Mouse (Mus musculus) left cerebral cortex, postnatal 36 days (tissue): ENCODE data around the gene Fryl. TPM values are rescaled to one million over a fixed set of nuclear protein-coding genes. Genes with fewer than 3 reads are reported as not detected.

Experiments used
- DNase-seq, 2 experiments: peaks; one replicate each; pipeline ENCODE4 v3.0.0; 2021 to 2022; ENCODE audit warnings: low spot score in 2 of 2, mixed read lengths in 1 of 2
- intact Hi-C: fragments of 180-260 bp; cut with DNase I; formaldehyde crosslinking; loops from one replicate; pipeline ENCODE4 v1.15.1; 2025
- total RNA-seq, 2 experiments: library from RNA; stranded (reverse); gene quantifications; 2 replicates each; pipeline ENCODE4 v1.2.3; 2021

The Fryl gene
- total RNA-seq, 2 experiments from 2014 or later = 48.6 to 80.3 TPM

DNA sequence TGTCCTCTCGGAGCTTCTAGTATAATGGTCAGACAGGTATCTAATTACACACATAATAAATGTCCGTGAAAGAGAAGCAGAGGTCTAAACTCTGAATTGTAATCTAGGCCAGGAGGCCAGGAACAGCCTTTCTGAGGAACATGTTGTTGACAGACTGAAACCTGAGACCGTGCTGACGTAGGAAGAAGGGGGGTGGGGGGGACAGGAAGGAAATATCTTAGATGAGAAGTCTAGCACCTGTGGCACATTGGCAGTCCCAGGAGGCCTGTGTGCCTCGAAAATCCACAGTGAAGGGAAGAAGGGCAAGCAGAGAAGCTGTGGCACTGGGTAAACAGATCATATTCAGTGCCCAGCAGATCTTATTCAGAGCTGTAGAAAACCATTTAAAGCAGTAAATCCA is 9.0 kb upstream of the Fryl start:
- intact Hi-C loops = no loop called here
- DNase-seq = no peak

DNA sequence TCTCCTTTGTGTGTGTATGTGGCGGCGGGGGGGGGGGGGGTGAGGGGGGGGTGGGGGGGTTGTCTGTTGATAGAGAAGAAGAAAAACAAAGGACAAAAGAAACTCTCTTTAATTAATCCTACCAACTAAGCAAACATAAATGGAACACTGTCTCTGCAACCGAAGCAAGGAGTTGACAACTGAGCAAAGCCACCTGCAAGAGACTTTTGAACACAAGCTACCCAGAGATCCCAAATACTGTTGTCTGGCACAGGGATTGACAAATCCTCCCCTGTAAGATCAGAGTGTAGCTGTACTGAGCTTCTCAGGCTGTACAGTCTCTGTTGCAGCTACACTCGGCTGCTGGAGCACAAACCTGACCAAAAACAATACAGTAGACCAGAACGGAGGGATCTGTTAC is 7.7 kb upstream of the Fryl start:
- no peak for DNase-seq
- intact Hi-C loops = no loop called here

DNA sequence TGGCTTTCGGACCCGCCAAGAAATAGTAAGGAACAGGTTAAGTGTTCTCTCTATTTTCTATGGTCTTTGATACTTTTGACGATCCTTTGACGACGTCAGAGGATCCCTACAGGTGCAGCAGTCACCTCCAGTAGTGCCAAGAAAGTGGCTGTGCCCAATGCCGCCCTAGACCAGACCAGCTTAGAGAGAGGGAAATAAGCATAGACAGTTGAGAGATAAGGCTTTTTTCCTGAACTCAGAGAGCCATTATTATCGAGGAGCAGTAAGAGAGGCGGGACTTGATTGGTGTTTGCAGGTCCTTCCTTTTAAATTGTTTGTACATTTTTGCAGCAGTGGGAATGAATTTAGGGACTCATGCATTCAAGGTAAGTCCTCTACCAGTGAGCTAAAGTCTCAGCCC is 1.3 kb upstream of the Fryl start:
- intact Hi-C loops = loop anchor here (5.0 kb wide), 1 partner anchor 125 kb away; no protein-coding TSS in a partner anchor
- no peak for DNase-seq

DNA sequence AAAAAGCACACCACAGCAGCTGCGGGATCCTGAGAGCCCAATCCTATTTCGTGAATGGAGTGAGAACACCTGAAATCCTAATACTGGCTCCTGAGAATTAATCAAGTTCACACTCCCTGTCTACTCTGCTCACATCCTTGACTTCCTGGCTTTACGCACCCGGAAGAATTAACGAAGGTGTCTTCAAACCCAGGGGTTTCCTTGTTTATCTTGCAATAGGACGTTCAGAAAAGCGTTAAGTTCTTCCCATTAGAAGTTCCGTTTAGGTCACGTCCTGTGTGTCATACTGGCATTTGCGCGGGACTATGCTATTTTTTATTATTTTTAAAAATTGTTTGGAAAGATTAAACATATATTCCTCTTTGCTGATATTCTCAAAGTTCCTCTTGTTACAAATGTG is 677 bp upstream of the Fryl start:
- intact Hi-C loops = loop anchor here (5.0 kb wide), 1 partner anchor 125 kb away; no protein-coding TSS in a partner anchor
- DNase-seq = no peak

DNA sequence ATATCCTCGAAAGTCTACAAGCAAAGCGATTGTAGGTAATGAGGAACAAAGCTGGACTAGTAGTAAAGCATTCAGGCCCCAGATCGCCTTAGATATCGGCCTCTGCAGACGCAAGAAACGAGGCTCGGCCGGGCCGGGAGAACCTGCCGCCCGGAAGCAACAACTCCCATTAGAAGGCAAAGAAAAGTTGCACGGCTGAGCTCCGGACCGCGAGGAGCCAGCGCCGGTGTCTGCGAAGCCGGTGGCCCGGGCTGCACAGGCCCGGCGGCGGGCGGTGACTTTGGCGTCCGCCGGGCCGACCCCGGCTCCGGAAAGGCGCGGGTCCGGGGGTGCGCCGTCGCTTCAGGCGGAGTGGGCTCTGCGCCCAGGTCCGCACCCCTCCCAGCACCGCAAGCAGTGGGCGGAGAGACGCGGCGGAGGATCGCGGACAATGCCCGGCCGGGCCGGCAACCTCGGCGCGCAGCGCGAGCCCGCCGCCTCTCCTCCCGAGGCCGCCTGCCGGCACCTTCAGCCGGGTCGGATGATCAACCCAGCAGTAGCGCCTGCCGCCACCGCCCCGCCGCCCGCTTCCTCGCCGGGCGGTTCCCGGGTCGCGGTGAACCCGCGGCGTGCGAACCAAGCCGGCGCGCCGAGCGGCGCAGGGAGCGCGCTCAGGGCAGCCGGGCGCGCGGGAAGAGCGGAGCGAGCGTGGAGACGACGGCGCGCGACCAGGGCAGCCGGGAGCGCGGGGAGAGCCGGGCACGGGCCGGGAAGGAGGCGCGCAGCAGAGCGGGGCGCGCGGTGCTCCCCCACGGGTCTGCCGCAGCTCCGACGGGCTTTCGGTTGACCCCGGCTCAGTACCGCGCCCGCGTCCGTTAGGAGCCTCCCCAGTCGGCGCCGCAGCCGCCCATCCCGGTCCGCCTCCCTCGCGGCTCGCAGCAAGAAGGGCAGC is 833 bp downstream of the Fryl start:
- intact Hi-C loops = loop anchor here (1.0 to 5.0 kb wide), 2 partner anchors 37 to 123 kb away; partner anchors contain the start of gene Ociad1
- peak; percentile 66 to 78 for DNase-seq

DNA sequence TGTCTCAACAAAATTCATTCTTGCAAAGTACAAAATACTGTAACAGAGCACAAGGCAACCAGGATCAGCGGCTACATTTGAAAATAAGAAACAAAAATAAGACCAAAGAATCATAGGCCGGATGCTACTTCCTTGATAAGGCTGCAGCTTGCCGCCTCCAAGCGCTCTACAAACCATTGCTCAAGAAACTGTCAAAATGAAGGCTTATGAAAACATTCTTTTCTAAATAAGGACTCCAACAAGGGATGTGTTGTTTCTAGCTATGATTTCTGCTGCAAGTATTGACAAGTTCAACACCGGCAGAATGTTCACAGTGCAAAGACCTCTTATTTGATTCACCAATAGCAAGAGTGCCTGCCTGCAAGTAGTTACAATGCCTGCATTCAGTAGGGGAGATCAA is 1.8 kb downstream of the Fryl start:
- no peak for DNase-seq
- intact Hi-C loops = loop anchor here (5.0 kb wide), 1 partner anchor 122 kb away; no protein-coding TSS in a partner anchor

DNA sequence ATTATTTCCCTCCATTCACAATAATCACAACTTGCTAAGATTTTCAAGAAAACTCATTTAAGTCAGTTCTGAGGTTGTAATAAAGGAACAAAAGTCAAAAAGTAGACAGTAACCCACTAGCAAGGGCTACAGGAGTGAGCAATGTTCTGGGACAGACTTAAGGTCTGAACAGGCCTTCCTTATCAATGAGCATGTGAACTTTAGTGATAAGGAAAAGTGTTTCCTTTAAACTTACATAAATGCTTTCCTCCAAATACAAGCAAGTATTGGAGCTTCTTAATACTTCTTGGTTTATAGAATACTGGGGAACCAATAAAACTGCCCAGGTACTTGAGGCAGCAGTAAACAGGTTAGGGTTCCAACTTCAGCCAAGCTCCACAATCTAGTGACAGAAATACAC is 3.7 kb downstream of the Fryl start:
- DNase-seq = no peak
- intact Hi-C loops = no loop called here

DNA sequence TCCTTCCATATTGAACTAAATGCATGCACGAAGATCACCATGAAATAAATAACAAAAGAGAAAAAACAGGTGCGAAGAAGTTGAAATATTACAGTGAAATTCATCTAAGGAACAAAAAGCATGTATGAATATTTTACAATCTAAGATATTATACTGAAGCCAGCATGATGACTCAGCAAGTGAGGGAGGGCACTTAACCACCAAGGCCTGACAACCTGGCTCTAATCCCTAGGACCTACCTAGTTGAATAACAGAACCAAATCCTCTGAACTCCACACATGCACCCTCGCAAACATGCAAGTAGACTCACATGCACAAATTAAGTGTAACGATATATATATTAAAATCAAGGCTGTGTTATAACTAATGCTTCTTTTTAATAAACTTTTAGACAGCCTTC is 7.1 kb downstream of the Fryl start:
- intact Hi-C loops = no loop called here
- DNase-seq = no peak

DNA sequence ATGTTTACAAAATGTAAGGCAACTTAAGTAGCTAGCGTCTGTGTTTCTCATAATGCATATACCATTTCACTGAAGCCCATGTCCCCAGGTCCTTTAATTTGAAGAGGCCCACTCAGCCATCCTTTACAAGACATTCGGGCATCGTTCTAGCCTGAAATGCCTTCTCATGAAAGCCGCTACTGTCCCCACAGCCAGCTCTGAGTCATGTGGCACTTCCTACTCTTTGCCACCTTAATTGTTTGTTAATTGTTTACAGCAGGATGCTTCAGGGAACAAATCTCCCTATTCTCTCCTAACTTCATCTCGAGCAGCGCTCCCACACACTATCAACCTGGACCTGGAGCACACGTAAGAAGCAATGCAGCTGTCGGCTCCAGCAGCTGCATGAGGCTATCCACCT is 8.2 kb downstream of the Fryl start:
- intact Hi-C loops = no loop called here
- DNase-seq = no peak

DNA sequence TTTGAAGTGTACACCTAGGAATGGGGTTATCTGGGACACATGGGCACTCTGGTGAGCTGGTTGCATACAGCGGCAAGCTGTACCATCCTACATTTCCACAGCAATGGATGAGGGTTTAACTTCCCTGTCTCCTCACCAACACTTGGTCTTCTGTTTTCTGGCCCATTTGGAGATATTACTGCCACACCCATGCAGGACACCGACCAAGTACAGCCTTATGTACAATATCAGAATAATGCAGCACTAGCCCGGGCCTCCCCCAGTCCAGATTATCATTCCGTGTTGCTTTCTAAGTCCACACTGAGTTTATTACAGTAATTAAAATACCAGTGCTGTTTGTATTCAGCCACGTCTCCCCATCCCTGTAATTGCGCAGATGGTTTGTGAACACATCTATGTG is 10.0 kb downstream of the Fryl start:
- no peak for DNase-seq

DNA sequence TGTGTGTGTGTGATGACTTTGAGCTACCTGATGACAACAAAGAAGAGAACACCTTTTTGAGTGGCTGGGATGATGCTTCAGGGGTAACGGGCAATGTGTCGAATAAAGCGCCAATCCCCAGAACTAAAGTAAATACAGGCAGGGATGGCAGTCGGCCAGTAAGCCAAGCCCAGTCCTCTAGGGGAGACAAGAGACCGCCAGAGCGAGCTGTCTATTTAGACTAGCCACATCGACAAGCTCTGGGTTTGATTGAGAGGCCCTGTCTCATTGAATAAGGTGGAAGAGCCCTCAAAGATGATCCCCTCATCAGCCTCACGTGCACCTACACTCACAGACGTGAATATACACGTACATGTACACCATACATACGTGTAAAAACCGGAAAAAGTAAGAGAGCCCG is 12.0 kb downstream of the Fryl start:
- no peak for DNase-seq
- intact Hi-C loops = no loop called here

More for the DNA sequence above, 10.0 kb downstream of the Fryl start:
- intact Hi-C loops = no loop called here

DNA sequence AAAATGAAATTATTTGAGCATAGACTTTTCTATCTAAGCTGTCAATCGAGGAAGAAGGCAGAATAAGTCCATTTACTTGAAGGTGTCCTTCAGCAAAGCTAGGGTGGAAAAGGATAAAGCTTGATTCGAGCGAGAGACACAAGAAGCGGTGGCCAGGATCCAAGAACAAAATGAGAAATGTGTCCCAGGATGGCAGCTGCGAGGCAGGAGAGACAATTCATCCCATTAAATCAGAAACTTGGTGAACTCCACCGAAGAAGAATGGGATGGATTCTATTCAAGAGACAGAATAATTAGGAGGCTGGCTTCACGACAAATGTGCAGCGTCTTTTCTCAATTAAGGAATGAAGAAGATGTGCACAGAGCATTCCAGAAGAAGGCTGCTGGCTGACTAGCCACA is 14.5 kb downstream of the Fryl start:
- intact Hi-C loops = no loop called here
- no peak for DNase-seq

DNA sequence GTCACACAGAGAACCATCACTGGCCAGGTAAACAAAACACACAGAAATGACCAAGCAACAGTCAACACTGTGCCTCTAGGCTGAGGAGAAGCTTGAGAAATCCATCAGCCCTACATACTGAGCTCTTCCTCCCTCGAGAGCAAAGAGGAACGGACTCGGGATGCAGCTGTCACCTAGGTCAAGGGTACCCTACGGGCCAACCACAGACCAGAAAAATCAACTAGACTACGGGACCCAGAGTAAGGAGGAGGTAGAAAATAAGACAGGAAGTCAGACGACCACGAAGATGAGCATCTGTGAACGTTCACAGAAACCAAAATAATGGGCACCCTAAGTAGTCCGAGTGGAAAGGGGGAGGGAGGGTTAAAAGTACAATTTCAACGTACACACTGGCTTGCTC is 15.1 kb downstream of the Fryl start:
- intact Hi-C loops = no loop called here
- no peak for DNase-seq

DNA sequence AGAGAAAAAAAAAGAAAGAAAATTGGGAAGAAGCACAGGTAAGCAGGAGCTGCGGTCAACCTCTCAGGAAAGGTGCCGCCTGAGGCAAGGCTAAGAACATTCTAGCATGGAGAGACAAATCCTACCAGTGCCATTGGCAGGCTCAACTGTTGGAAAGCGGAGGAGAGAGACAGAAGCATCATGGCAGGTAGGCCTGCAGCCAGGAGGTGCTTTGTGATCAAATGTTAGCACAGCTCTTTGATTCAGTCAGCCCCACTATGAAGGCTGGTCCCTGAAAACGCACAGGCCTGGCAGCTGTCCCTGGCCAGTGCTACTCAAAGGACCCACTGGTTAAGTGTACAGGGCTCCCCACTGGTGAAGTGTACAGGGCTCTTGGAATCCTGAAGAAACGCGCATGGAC is 16.0 kb downstream of the Fryl start:
- DNase-seq = no peak
- intact Hi-C loops = no loop called here

DNA sequence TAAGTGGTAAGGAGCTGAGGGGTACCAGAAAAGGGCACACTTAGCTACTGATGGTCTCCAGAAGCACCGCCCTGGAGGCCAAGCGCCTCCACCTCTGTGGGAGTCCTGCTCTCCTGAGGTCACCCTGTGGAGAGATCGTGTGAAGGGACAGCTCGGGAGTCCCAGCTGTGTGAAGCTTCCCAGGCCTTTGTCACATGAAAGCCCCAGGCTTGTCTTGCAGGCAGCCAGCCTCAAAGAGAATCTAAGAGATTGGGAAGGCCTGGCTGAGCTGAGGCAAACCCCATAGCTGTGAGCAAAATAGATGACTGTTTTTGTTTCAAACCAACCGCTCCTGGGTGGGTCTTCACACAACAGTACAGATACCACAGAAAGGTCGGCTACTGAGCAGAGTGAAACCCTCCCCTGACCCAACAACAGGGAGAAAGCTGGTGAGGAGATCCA is 19.5 kb downstream of the Fryl start:
- intact Hi-C loops = no loop called here
- DNase-seq = no peak

DNA sequence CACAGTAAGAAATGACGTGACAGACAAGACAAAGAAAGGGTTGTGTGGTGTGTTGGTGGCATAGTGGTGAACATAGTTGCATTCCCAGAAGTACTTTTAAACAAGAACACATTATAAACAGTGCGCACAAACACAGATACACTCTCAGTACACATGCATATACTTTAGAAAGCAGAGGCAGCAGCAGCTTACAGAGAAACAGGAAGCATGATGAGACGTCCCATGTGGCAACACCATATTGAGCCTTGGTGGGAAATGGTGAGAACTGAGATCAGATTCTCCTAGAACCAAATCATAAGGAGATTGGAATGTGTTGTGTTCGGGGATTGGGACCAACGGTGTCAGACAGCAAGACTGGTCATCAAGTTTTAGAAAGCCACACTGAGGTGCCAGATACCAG is 21.2 kb downstream of the Fryl start:
- DNase-seq = no peak
- intact Hi-C loops = no loop called here

DNA sequence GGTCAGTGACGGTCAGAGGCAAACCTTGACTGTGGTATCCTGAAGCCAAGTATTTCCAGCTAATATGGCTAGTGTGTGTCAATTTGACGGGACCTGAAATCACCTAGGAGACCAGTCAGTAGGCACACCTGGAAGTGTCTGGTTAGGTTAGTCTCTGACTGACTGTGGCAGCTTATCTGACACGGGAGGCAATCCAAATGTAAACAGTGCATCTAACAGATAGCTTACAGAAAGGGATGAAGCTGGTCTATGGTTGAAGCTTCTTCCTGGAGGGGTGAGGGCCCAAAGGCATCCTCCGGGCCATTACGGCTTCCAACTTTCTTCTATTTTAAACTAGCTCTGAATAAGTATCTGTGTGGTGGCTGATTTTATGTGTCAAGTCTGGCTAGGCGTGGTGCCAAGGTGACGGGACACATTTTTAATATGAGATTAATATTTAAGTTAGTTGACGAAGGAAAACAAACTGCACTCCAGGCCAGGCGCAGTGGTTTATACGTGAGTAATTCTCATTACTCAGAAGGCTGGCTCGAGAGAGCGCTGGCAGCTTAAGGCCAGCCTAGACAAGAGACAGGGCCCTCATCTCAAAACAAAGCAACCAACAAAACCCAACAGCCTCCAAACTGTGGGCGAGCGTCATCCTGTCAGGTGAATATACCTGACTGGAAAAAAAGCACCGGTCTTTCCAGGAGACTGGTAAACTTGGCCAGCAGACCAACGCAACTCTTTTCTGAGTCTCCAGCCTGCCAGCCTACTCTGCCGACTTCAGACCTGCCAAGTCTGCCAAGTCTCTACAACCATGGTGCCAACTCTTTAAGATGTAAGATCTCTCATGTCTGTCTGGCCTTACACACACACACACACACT is 23.2 kb downstream of the Fryl start:
- intact Hi-C loops = no loop called here
- DNase-seq = no peak

DNA sequence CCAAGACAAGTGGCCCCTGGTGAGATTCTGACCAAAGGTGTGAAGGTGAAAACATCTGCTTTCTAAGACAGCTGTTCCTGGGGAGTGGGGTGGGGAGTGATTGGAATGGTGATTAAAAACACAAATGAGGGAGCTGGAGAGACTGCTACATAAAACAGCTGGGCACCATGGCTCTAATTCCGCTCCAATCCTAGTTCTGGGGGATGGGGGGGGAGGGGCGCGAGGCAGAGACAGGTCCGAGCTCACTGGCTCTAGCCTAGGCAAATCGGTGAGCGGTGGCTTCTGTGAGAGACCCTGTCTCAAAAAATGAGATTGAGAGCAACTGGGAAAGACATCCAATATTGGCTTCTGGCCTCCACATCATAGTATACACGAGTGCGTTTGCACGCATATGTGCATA is 24.2 kb downstream of the Fryl start:
- intact Hi-C loops = no loop called here
- DNase-seq = no peak

DNA sequence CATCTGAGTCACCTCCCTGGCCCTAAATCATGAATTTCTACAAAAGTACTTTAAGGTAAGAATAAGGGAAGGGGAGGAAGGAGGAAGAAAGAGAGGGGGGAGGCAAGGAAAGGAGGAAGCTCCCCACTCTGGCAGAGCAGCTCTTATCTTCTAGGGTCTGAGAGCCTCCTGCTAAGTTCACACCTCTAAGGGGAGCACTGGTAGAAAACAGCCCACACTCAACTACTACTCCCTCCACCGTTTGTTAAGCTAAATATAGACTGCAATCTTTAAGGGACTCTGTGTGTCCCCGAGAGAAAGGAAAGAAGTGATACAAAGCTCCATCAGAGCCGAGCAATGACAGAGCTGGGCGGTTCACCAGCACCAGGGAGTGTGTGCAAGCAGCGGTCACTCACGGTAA is 24.6 kb downstream of the Fryl start:
- intact Hi-C loops = no loop called here
- DNase-seq = no peak

DNA sequence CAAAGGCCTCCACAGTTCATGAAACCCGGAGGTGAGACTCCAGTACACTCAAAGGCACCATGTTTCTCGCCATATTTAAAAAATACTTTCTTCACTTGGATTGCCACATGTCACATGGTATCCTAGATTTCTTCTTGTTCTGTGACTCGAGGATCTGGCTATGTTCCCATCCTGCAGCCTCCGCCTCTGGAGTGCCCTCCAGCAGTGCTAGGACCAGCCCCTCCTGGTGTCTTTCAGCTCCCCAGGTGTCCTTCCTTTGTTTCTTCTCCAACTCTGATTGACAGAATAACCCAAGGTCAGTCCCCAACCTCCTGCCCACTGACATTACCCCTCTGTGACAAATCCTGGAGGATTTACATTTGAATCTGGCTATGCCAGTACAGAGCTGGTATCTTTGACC is 26.2 kb downstream of the Fryl start:
- intact Hi-C loops = no loop called here
- DNase-seq = no peak

DNA sequence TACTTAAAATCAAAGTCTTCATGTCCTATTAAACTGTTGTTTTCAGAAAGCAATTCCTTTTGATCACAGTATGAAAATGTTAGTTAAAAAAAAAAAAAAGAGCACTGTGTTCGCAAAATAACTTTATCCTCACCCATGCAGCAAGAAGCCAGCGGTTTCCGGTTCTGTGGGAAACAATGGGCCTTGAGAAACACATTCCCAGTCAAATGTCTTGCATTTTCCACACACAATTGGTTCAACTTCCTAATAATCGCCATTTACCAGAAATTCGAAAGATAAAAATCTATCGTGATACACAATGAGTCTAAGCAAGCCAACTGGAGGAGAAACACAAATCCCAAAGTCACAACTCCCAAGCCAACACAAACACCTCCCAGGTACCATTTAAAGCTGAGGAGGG is 27.0 kb downstream of the Fryl start:
- intact Hi-C loops = no loop called here

More for the DNA sequence above, 27.0 kb downstream of the Fryl start:
- DNase-seq = no peak
